Mouse (Mus musculus): ENCODE data around the gene Tssk4.

Tssk4 gene

GRCm38 (mm10) chr14:55649884-55650283 lies at the start of gene Tssk4:
Gene Tssk4 (plus strand): TSS chr14:55650184.
- DNase-seq (ENCODE audit: low read depth, low spot score) = no peak

- DNase-seq (ENCODE audit: low read depth, low spot score) = no peak
Measured at GRCm38 (mm10) chr14:55603271-55603632, 46.7 kb upstream of the Tssk4 start, which contains the start of gene Irf9. Gene Irf9 (plus strand): TSS chr14:55603571.

GRCm38 (mm10) chr14:55603633-55604576 lies 46.1 kb upstream of the Tssk4 start:
- peak; percentile 95 for DNase-seq (ENCODE audit: low read depth, low spot score)

GRCm38 (mm10) chr14:55604823-55605222 lies 45.2 kb upstream of the Tssk4 start:
- no peak for DNase-seq (ENCODE audit: low read depth, low spot score)

GRCm38 (mm10) chr14:55605743-55606459 lies 44.1 kb upstream of the Tssk4 start:
- no peak for DNase-seq (ENCODE audit: low read depth, low spot score)

- DNase-seq (ENCODE audit: low read depth, low spot score) = no peak
Measured at GRCm38 (mm10) chr14:55608339-55608738, 41.6 kb upstream of the Tssk4 start.

GRCm38 (mm10) chr14:55613346-55613745 lies 36.6 kb upstream of the Tssk4 start:
- peak; percentile 20 for DNase-seq (ENCODE audit: low read depth, low spot score)

- no peak for DNase-seq (ENCODE audit: low read depth, low spot score)
Measured at GRCm38 (mm10) chr14:55614565-55615178, 35.3 kb upstream of the Tssk4 start.

DNA sequence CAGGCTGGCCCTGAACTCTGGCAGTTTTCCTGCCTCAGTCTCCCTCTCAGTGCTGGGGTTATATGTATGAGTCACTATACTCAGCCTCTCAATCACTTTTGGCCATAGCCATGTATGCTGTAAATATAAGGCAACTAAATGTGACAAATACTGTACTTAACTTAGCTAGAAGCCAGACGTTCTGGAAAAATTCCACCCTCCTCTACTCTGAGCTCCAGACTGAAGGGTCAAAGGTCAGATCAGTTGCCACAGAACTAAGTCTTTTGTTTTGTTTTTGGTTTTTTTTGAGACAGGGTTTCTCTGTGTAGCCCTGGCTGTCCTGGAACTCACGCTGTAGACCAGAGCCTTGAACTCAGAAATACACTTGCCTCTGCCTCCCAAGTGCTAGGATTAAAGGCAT lies 34.1 kb upstream of the Tssk4 start:
- no peak for DNase-seq (ENCODE audit: low read depth, low spot score)

DNA sequence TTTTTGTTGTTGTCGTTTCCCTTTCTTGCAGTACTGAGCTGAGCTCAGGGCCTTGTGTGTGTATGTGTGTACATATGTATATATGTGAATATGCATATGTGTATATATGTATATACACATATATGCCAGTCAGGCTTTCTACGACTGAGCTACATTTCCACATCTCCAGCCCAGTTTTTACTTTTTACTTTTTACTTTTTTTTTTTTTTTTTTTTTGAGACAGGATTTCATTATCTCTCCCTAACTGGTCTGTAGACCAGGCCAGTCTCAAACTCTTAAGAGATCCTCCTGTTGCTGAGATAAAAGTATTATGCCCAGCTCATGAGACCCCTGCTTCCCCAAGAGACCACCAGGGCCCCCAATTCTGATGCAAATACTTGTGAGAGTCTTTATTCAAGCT lies 33.1 kb upstream of the Tssk4 start:
- no peak for DNase-seq (ENCODE audit: low read depth, low spot score)

GRCm38 (mm10) chr14:55617822-55618221 lies 32.2 kb upstream of the Tssk4 start, which contains the start of gene Rec8:
Gene Rec8 (plus strand): TSS chr14:55618037.
- DNase-seq (ENCODE audit: low read depth, low spot score) = peak; percentile 98

DNA sequence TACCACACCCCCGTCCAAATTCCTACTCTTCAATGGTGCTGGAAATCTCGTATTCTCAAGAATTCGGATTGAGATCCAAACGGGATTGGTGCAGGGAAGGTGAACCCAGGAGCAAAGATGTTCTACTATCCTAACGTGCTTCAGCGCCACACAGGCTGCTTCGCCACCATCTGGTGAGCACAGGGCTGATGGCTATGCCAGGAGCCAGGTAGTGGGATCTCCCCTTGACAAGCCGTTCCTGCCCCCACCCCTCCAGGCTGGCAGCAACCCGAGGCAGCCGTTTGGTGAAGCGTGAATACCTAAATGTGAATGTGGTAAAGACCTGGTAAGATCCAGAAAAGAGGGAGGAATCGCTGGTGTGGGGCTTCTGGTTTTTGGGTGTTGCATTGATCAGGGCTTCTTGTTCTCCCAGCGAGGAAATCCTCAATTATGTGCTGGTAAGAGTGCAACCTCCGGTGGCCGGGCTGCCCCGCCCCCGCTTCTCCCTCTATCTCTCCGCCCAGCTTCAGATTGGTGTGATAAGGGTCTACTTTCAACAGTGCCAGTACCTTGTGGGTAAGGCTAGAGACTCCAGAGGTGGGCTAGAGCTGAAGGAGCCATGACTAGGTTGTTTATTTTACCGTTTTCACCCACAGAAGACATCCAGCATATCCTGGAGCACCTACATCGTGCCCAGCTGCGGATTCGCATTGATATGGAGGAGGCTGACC lies 31.3 kb upstream of the Tssk4 start:
- DNase-seq (ENCODE audit: low read depth, low spot score) = peak; percentile 74

- no peak for DNase-seq (ENCODE audit: low read depth, low spot score)
Measured at GRCm38 (mm10) chr14:55628077-55628827, 21.7 kb upstream of the Tssk4 start.

- peak; percentile 20 for DNase-seq (ENCODE audit: low read depth, low spot score)
Measured at GRCm38 (mm10) chr14:55629312-55629711, 20.7 kb upstream of the Tssk4 start.

- DNase-seq (ENCODE audit: low read depth, low spot score) = peak; percentile 60
Measured at GRCm38 (mm10) chr14:55634874-55635522, 15.0 kb upstream of the Tssk4 start.

DNA sequence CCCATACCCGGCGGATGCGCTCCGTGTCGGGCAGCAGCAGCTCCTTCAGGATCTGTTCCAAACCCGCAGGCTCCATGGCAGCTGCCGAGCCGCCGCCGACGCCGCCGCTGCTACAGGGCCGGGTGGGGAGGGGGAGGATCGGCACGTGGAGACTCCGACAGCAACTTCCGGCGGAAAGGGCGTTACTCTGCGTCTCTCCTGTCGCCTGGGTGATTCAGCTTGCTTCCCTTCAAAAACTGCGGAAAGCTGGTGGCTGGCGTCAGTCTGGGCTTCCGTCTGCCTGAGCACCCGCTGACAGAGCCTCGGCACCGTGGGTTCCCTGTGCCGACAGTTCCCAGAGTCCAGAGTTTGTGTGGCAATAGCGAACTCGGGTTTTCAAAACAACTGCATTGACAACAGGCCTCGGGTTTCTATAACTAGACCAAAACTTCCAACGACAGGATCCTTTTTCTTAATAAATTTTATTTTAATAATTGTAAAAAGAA lies 14.4 kb upstream of the Tssk4 start, which contains the start of gene Ipo4:
TSS of gene Ipo4 (minus strand) at position 435 of the 485 bp plus-strand sequence.
- peak; percentile 98 for DNase-seq (ENCODE audit: low read depth, low spot score)

- DNase-seq (ENCODE audit: low read depth, low spot score) = no peak
Measured at GRCm38 (mm10) chr14:55637795-55638194, 12.2 kb upstream of the Tssk4 start, which contains the start of gene Gm49378. Gene Gm49378 (minus strand): TSS chr14:55637895.

GRCm38 (mm10) chr14:55640816-55641215 lies 9.2 kb upstream of the Tssk4 start:
- no peak for DNase-seq (ENCODE audit: low read depth, low spot score)

- DNase-seq (ENCODE audit: low read depth, low spot score) = no peak
Measured at GRCm38 (mm10) chr14:55641291-55641690, 8.7 kb upstream of the Tssk4 start.

DNA sequence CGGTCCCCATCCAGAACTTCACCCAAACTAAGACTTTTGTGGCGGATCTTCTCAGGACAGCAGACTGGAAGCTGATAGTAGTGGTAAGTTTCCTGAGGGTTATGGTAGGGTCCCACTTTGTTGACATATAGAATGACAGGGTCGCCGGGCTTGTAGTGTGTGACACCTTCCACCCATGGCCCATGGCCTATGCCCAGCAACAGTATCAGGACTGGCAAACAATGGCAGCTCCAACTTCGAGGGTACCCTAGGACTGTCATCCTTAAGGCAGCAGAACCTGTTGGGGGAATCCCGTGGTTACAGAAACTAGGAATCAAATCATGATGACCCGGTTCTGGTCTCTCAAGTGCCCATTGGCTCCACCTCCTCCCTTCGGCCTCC lies 7.3 kb upstream of the Tssk4 start:
- DNase-seq (ENCODE audit: low read depth, low spot score) = no peak
